Mouse (Mus musculus) adipocyte (in vitro differentiated cells): ENCODE results near the gene Vmn1r8.
"Not testable (repeated sequence)": the region's sequence is repeated elsewhere in the genome, so short reads cannot be mapped to it uniquely, and the experiment has no call there.

Source experiments
- DNase-seq: peaks from one replicate; pipeline ENCODE4 v3.0.0-alpha.2; 2016; ENCODE audit warnings: low spot score

The Vmn1r8 gene

DNA sequence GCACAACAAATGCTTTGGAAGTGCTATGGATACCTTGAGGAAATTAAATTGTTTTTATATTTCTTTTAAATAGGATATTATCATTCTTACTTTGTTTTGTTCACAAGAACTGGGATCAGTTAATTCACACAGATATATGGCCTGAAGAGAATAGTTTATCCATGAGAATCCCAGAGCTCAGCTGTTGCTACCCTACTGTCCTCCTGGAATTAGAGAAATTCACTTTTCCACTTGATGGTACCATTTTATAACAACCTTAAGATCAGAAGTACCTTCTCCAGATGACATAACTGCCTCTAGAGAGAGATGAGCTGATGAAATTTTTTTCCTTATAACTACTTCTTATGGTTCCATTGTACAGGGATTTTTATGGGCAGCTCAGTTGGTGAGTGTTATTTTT is at the start of gene Vmn1r8:
Gene Vmn1r8 (plus strand): TSS at position 301 of the 400 bp plus-strand sequence.
- no peak for DNase-seq

DNA sequence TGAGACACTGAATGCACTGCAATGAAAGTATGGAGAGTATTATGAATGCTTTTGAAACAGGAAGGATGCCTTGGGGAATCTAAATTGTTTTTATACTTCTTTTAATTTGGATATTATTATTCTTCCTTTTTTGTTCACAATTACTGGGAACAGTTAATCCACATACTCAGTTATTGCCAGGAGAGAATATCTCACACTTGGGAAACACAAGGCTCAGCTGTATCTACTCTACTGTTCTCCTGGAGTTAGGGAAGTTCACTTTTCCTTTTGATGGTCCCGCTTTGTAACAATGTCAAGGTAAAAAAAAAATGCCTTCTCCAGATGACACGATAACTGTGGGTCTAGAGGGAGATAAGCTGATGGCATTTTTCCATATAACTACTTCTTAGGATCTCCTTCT is 35.1 kb upstream of the Vmn1r8 start, which contains the start of gene Vmn1r6:
Gene Vmn1r6 (plus strand): TSS at position 301 of the 400 bp plus-strand sequence.
- no peak for DNase-seq

DNA sequence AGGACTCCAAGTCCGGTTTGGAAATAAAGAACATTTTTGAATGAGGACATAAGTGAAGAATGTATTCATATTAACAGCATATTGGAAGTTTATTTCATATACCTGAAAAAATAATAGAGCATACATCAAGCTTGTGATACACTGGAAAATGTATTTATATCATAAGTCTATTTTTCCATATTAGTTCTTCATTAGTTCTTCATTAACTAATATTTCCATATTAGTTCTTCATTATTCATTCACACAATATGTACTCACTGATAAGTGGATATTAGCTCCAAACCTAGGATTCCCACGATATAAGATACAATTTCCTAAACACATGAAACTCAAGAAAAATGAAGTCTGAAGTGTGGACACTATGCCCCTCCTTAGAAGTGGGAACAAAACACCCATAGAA is 6.9 kb upstream of the Vmn1r8 start, which contains the start of gene Vmn1r7:
Gene Vmn1r7 (minus strand): TSS at position 101 of the 400 bp plus-strand sequence.
- not testable (repeated sequence) for DNase-seq

DNA sequence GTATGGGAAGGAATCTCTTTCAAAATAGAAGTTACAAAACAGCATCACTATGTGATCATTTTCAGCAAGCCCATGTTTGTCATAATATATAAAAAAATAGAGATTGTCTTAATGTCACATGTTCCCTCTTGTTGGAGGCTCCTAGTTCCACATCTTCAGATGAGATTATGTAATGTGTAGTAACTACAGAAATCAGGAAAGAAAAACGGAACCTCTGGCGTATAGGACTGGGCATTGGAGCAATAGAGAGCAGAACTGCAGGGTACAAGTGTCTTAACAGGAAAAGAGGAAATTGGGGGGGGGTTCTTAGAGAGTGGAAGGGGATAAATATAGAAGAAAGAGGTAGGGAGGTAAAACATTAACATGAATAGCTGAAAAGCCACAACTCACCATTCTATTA is 2.6 kb downstream of the Vmn1r8 start:
- DNase-seq = no peak

DNA sequence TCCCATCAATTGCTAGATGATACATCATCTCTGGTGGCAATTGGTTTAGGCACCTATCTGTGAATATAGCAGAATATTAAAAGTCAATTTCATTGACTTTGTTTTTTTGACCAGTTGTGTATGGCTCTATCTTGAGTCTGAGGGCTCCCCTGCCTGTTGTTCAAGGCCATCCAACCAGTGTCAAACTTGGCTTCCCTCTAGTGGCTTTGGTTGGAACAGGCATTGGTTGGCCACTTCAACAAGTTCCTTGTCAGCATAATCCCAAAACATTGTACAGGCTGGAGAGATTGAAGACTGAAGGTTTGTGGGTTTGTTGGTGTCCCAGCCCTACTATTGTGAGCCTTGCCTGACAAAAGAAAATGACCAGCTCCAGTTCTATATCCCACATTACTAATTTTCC is 31.6 kb downstream of the Vmn1r8 start:
- DNase-seq = peak; percentile 37

DNA sequence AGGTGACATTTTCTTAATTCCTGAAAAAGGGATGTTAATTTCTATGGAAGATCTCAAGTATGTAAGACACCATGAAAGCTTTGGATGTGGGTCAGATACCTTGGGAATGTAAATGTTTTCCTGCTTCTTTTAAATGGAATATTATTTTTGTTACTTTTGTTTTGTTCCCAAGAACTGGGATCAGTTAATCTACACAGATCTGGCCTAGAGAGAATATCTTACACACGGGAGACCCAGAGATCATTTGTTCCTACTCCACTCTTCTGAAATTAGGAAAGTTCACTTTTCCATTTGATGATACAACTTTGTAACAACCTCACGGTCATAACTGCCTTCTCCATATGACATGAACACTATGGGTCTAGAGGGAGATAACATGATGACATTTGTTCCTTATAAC is 34.4 kb downstream of the Vmn1r8 start, which contains the start of gene Vmn1r9:
Gene Vmn1r9 (plus strand): TSS at position 301 of the 400 bp plus-strand sequence.
- DNase-seq = no peak
